ENCODE assay signal across 8 mouse cellular contexts in the genomic region with DNA sequence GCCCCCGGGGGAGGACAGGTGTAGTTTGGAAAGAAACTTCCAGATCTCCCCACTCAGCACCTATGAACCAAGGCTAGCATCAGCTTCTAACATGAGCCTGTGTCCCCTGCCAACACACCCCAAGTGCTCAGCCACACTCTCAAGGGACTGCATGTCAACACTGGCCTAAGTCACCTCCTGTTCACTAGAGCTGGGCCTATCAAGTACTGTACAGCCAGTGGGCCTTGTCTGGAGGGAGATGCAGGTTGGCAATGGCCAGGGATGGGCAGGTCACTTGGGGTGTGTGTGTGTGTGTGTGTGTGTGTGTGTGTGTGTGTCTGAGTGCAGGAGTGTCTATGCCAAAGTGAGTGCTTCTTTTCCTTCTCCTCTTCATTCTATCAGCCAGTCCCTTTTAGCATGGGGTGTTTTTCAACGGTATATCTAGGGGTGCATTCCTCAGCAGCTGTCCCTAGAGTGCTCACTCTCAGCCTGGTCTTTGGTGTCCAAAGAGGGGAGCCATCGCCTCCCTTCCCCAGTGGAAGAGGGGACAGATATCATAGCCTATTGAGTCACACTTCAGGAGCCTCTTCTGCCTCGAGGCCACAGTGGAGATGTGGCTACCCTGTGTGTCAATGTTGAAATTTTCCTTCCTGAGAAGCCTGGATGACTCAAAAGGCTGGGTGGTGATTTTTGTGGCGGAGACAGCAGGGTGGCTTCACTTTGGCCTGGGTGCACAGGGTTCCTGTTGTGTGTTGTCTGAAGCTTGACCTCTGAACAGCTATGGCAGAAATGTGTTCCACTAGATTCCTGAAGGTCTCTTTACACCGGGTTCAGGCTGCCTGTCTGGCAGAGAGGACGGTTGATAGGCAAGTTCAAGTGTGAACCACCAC. TPM values are rescaled to one million over a fixed set of nuclear protein-coding genes. Genes with fewer than 3 reads are reported as not detected.
DNase-seq lines count a peak whose midpoint lies in the region; ATAC-seq and TF ChIP-seq lines count a peak whose summit lies in the region.

No protein-coding gene starts in this region.

- H3K9me3 ChIP-seq in MEL (replicated peaks; ENCODE audit: insufficient read depth, low read length) = no peaks in the 10 kb centered on the region
- no peaks in the 10 kb centered on the region for H3K9me3 ChIP-seq in heart, embryonic 12.5 days (replicated peaks)
- no peaks in the 10 kb centered on the region for H3K9me3 ChIP-seq in liver, embryonic 15.5 days (replicated peaks)

- no peak for TF ChIP-seq EP300 in MEL (IDR thresholded peaks at IDR 0.05; ENCODE audit: low read depth in 1 of 2, low read length in 2 of 2)

- WGBS in heart, embryonic 12.5 days = 71% methylated on average over 7 of the region's 7 CpGs
- WGBS in liver, embryonic 15.5 days (ENCODE audit: insufficient replicate concordance) = 57% methylated on average over 7 of the region's 7 CpGs

- H3K36me3 ChIP-seq in MEL (ENCODE audit: control insufficient read depth in 1 of 2, insufficient read depth in 2 of 2, low read length in 2 of 2) = no peaks in the 10 kb centered on the region
- no peaks in the 10 kb centered on the region for H3K36me3 ChIP-seq in heart, embryonic 12.5 days
- no peaks in the 10 kb centered on the region for H3K36me3 ChIP-seq in liver, embryonic 15.5 days (replicated peaks)

- no peak overlapping the region for H3K27ac ChIP-seq in MEL (ENCODE audit: control insufficient read depth, low read depth, low read length)
- no peak overlapping the region; the same call in 1 of the 2 replicates for H3K27ac ChIP-seq in heart, embryonic 12.5 days (ENCODE audit: poor library complexity, severe bottlenecking)
- H3K27ac ChIP-seq in liver, embryonic 15.5 days (replicated peaks) = no peak overlapping the region

- H3K4me2 ChIP-seq in heart, embryonic 12.5 days = peak overlapping the region; percentile 95
- H3K4me2 ChIP-seq in liver, embryonic 15.5 days = peak overlapping the region; percentile 84

- no peak for TF ChIP-seq CTCF in MEL (IDR thresholded peaks at IDR 0.05 in 2 of 3, conservative IDR thresholded peaks at IDR 0.05 in 1 of 3; ENCODE audit: control insufficient read depth in 1 of 3, insufficient read depth in 1 of 3, low read depth in 2 of 3, low read length in 3 of 3, poor library complexity in 1 of 3, severe bottlenecking in 1 of 3)

- H3K9ac ChIP-seq in MEL (ENCODE audit: control insufficient read depth, low read depth, low read length, poor library complexity, severe bottlenecking) = peak overlapping the region; percentile 61
- H3K9ac ChIP-seq in heart, embryonic 12.5 days = peak overlapping the region; percentile 84
- no peak overlapping the region for H3K9ac ChIP-seq in liver, embryonic 15.5 days

- DNase-seq in 3T3-L1 (ENCODE audit: low read depth, low spot score) = peak; percentile 34
- no peak for DNase-seq in MEL (ENCODE audit: low read depth, low spot score)
- no peak for DNase-seq in layer of hippocampus, postnatal 25 days (ENCODE audit: extremely low spot score in 1 of 2, low spot score in 1 of 2)
- DNase-seq in embryo, embryonic 11 days = no peak
- no peak for DNase-seq in cerebellum, adult 8-10 months
- no peak for DNase-seq in kidney, adult 11 months

- H3K4me3 ChIP-seq in MEL (ENCODE audit: control insufficient read depth in 1 of 2, insufficient read depth in 1 of 2, low read depth in 2 of 2, low read length in 2 of 2) = peak overlapping the region; percentile 70 to 100
- H3K4me3 ChIP-seq in heart, embryonic 12.5 days = peak overlapping the region; percentile 88
- peak overlapping the region; percentile 62; the same call in 1 of the 2 replicates for H3K4me3 ChIP-seq in liver, embryonic 15.5 days (replicated peaks)

- peaks cover 1 to 11% of the 10 kb centered on the region in 2 experiments for H3K4me1 ChIP-seq in MEL (ENCODE audit: control insufficient read depth in 1 of 2, insufficient read depth in 2 of 2, low read length in 2 of 2)
- peaks cover 18% of the 10 kb centered on the region for H3K4me1 ChIP-seq in heart, embryonic 12.5 days (replicated peaks)
- H3K4me1 ChIP-seq in liver, embryonic 15.5 days (replicated peaks) = peaks cover 32% of the 10 kb centered on the region

- TF ChIP-seq POLR2A in MEL (IDR thresholded peaks at IDR 0.05; ENCODE audit: control insufficient read depth in 1 of 2, insufficient read depth in 1 of 2, low read depth in 1 of 2, low read length in 2 of 2, poor library complexity in 1 of 2) = no peak

- ATAC-seq in heart, embryonic 12.5 days (ENCODE audit: insufficient number of reproducible peaks, low FRiP score) = 0 out of 2 replicates have a peak, but pooled peaks have one; percentile 19
- ATAC-seq in liver, embryonic 15.5 days (ENCODE audit: insufficient read depth) = no peak

- H3K27me3 ChIP-seq in MEL (ENCODE audit: control insufficient read depth in 1 of 2, insufficient read depth in 2 of 2, low read length in 2 of 2) = no peaks in the 10 kb centered on the region
- no peaks in the 10 kb centered on the region for H3K27me3 ChIP-seq in heart, embryonic 12.5 days (replicated peaks)
- no peaks in the 10 kb centered on the region for H3K27me3 ChIP-seq in liver, embryonic 15.5 days

- TF ChIP-seq RAD21 in MEL (IDR thresholded peaks at IDR 0.05; ENCODE audit: low read depth, low read length) = no peak

- H3K79me2 ChIP-seq in MEL (ENCODE audit: control insufficient read depth, insufficient read depth, low read length, poor library complexity) = no peaks in the 10 kb centered on the region; the same call in 1 of the 2 replicates

TF ChIP-seq in MEL, 35 proteins besides CTCF, POLR2A, EP300 and RAD21:
- no peak for TF ChIP-seq MAX (IDR thresholded peaks at IDR 0.05; ENCODE audit: low read length)
- no peak for TF ChIP-seq HCFC1 (IDR thresholded peaks at IDR 0.05; ENCODE audit: low read depth, low read length)
- TF ChIP-seq MYC (IDR thresholded peaks at IDR 0.05; ENCODE audit: low read depth, low read length) = no peak
- no peak for TF ChIP-seq TAL1 (IDR thresholded peaks at IDR 0.05; ENCODE audit: low read length)
- no peak for TF ChIP-seq MEF2A (IDR thresholded peaks at IDR 0.05; ENCODE audit: extremely low read depth, insufficient replicate concordance, low read depth, low read length, poor library complexity, severe bottlenecking)
- TF ChIP-seq GABPA (IDR thresholded peaks at IDR 0.05; ENCODE audit: low read depth, low read length) = no peak
- TF ChIP-seq UBTF (IDR thresholded peaks at IDR 0.05; ENCODE audit: borderline replicate concordance, insufficient read depth, low read depth, low read length) = no peak
- TF ChIP-seq BHLHE40 (IDR thresholded peaks at IDR 0.05; ENCODE audit: borderline replicate concordance, low read depth, low read length) = no peak
- TF ChIP-seq CHD1 (IDR thresholded peaks at IDR 0.05; ENCODE audit: low read depth, low read length) = no peak
- TF ChIP-seq SMC3 (IDR thresholded peaks at IDR 0.05; ENCODE audit: low read depth, low read length) = no peak
- TF ChIP-seq ZNF384 (IDR thresholded peaks at IDR 0.05; ENCODE audit: low read depth, low read length) = no peak
- no peak for TF ChIP-seq POLR2AphosphoS5 (IDR thresholded peaks at IDR 0.05; ENCODE audit: borderline replicate concordance, low read depth, low read length)
- TF ChIP-seq MAFK (IDR thresholded peaks at IDR 0.05; ENCODE audit: borderline replicate concordance, low read depth, low read length) = no peak
- TF ChIP-seq TBP (IDR thresholded peaks at IDR 0.05; ENCODE audit: low read depth, low read length) = no peak
- no peak for TF ChIP-seq USF2 (IDR thresholded peaks at IDR 0.05; ENCODE audit: borderline replicate concordance in 1 of 2, insufficient read depth in 1 of 2, low read depth in 1 of 2, low read length in 2 of 2)
- TF ChIP-seq JUND (IDR thresholded peaks at IDR 0.05; ENCODE audit: low read depth, low read length) = no peak

RNA-seq across cellular contexts. Expression of gene Aifm2, which starts 1.2 kb away (rescaled TPM):
- total RNA-seq in MEL (2012; rRNA removed) = 13.2 and 13.4 TPM in 2 replicates
- polyA plus RNA-seq in MEL (2012; ENCODE audit: insufficient read depth in 1 of 2, insufficient read length in 2 of 2, low read depth in 1 of 2, low replicate concordance in 2 of 2, missing spikeins in 1 of 2) = 10 to 100 TPM in 1 of 2 experiments, not detected in 1; 17.7 TPM
- 20.8 and 22.7 TPM in 2 replicates for polyA plus RNA-seq in heart, embryonic 12.5 days (2016; fragmentation: Nextera tagmentation; extraction: Ambion mirVana)
- 4.4 TPM in 2 replicates for polyA plus RNA-seq in liver, embryonic 15.5 days (2015; fragmentation: Nextera tagmentation; extraction: Ambion mirVana)
- 1 to 10 TPM; 5.8 to 6.4 TPM for total RNA-seq in layer of hippocampus, postnatal 25 days (2021)

RNA-seq across cellular contexts. Expression of gene Tysnd1, which starts 20.9 kb away (rescaled TPM):
- total RNA-seq in MEL (2012; rRNA removed) = 59.8 and 72.7 TPM in 2 replicates
- 100 to 1,000 TPM in 1 of 2 experiments, not detected in 1; 119 TPM for polyA plus RNA-seq in MEL (2012; ENCODE audit: insufficient read depth in 1 of 2, insufficient read length in 2 of 2, low read depth in 1 of 2, low replicate concordance in 2 of 2, missing spikeins in 1 of 2)
- polyA plus RNA-seq in heart, embryonic 12.5 days (2016; fragmentation: Nextera tagmentation; extraction: Ambion mirVana) = 31.0 and 32.1 TPM in 2 replicates
- polyA plus RNA-seq in liver, embryonic 15.5 days (2015; fragmentation: Nextera tagmentation; extraction: Ambion mirVana) = 17.6 and 22.1 TPM in 2 replicates
- 10 to 100 TPM; 22.9 to 27.1 TPM for total RNA-seq in layer of hippocampus, postnatal 25 days (2021)

RNA-seq across cellular contexts. Expression of gene Sar1a, which starts 36.1 kb away (rescaled TPM):
- total RNA-seq in MEL (2012; rRNA removed) = 114 and 135 TPM in 2 replicates
- polyA plus RNA-seq in MEL (2012; ENCODE audit: insufficient read depth in 1 of 2, insufficient read length in 2 of 2, low read depth in 1 of 2, low replicate concordance in 2 of 2, missing spikeins in 1 of 2) = 100 to 1,000 TPM in 1 of 2 experiments, not detected in 1; 133 TPM
- polyA plus RNA-seq in heart, embryonic 12.5 days (2016; fragmentation: Nextera tagmentation; extraction: Ambion mirVana) = 172 and 179 TPM in 2 replicates
- polyA plus RNA-seq in liver, embryonic 15.5 days (2015; fragmentation: Nextera tagmentation; extraction: Ambion mirVana) = 66.5 and 73.0 TPM in 2 replicates
- 100 to 1,000 TPM; 114 to 121 TPM for total RNA-seq in layer of hippocampus, postnatal 25 days (2021)
